Mouse (Mus musculus): ENCODE data around the gene Ston1. TPM values are rescaled to one million over a fixed set of nuclear protein-coding genes. Genes with fewer than 3 reads are reported as not detected.
A peak's percentile ranks its signal among the peaks of the same experiment; 100 is the strongest.

Ston1 gene
- polyA plus RNA-seq, 1 experiment: 6.5 TPM

- TF ChIP-seq CTCF (IDR thresholded peaks at IDR 0.05; ENCODE audit: borderline replicate concordance, control insufficient read depth, extremely low read depth, insufficient read depth, low read length, poor library complexity): 0 out of 2 replicates have a peak, but pooled peaks have one; percentile 27
- TF ChIP-seq POLR2A (IDR thresholded peaks at IDR 0.05; ENCODE audit: control insufficient read depth, extremely low read depth, insufficient read depth, low read length, poor library complexity): no peak
- 30% methylated on average over 21 of the region's 21 CpGs for WGBS
- no peaks in the 10 kb centered on the region for H3K36me3 ChIP-seq (ENCODE audit: control insufficient read depth, insufficient read depth, low read length)
- peak; percentile 55 for DNase-seq
- H3K27ac ChIP-seq (ENCODE audit: control insufficient read depth, insufficient read depth, low read length): no peak within 1 kb of the TSS
- H3K4me1 ChIP-seq (replicated peaks; ENCODE audit: control insufficient read depth, insufficient read depth, low read length): peaks cover 10% of the 10 kb centered on the region
- H3K4me3 ChIP-seq (ENCODE audit: control insufficient read depth, insufficient read depth, low read length): no peak within 1 kb of the TSS
- no peaks in the 10 kb centered on the region for H3K27me3 ChIP-seq (ENCODE audit: control insufficient read depth, insufficient read depth, low read length)
These were observed 71.0 kb downstream of the Ston1 start, which contains the start of gene Gtf2a1l for GRCm38 (mm10) chr17:88668452-88668851. TSS of gene Gtf2a1l (plus strand) at chr17:88668660.

GRCm38 (mm10) chr17:88669921-88670320 is 72.4 kb downstream of the Ston1 start:
- no peak for DNase-seq
- 91% methylated on average over 2 of the region's 2 CpGs for WGBS
- Histone ChIP-seq H3K36me3 (ENCODE audit: control insufficient read depth, insufficient read depth, low read length) (no peaks in the 10 kb centered on the region), H3K4me3 (ENCODE audit: control insufficient read depth, insufficient read depth, low read length) (no peak overlapping the region), H3K27ac (ENCODE audit: control insufficient read depth, insufficient read depth, low read length) (no peak overlapping the region), H3K4me1 (replicated peaks; ENCODE audit: control insufficient read depth, insufficient read depth, low read length) (peaks cover 5% of the 10 kb centered on the region), H3K27me3 (ENCODE audit: control insufficient read depth, insufficient read depth, low read length) (no peaks in the 10 kb centered on the region)
- TF ChIP-seq POLR2A (IDR thresholded peaks at IDR 0.05; ENCODE audit: control insufficient read depth, extremely low read depth, insufficient read depth, low read length, poor library complexity): no peak
- no peak for TF ChIP-seq CTCF (IDR thresholded peaks at IDR 0.05; ENCODE audit: borderline replicate concordance, control insufficient read depth, extremely low read depth, insufficient read depth, low read length, poor library complexity)

DNA sequence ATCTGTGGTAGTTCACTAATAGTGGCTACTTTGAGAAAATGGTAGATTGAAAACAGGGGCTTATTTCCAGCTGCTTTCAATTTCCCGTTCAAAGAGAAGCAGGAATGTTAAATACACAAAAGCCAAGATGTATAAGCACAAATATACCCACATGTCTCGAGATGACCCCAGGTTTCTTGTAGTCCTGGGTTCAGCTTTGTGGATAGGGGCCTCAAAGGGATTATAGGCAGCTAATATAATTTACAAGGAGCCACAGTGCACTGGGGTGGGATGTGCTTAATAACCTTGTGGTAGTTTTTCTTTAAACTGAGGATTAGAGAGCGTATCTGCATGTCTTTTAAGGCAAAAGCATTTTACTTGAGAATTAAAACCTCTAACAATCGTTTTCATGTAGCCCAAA is 73.3 kb downstream of the Ston1 start:
- Histone ChIP-seq H3K4me1 (replicated peaks; ENCODE audit: control insufficient read depth, insufficient read depth, low read length) (peaks cover 5% of the 10 kb centered on the region), H3K36me3 (ENCODE audit: control insufficient read depth, insufficient read depth, low read length) (no peaks in the 10 kb centered on the region), H3K4me3 (ENCODE audit: control insufficient read depth, insufficient read depth, low read length) (no peak overlapping the region), H3K27ac (ENCODE audit: control insufficient read depth, insufficient read depth, low read length) (no peak overlapping the region), H3K27me3 (ENCODE audit: control insufficient read depth, insufficient read depth, low read length) (no peaks in the 10 kb centered on the region)
- 81% methylated on average over 4 of the region's 4 CpGs for WGBS
- TF ChIP-seq POLR2A (IDR thresholded peaks at IDR 0.05; ENCODE audit: control insufficient read depth, extremely low read depth, insufficient read depth, low read length, poor library complexity) (no peak), CTCF (IDR thresholded peaks at IDR 0.05; ENCODE audit: borderline replicate concordance, control insufficient read depth, extremely low read depth, insufficient read depth, low read length, poor library complexity) (no peak)
- DNase-seq: no peak

GRCm38 (mm10) chr17:88675310-88676309 is 78.1 kb downstream of the Ston1 start:
- H3K4me1 ChIP-seq (replicated peaks; ENCODE audit: control insufficient read depth, insufficient read depth, low read length): no peaks in the 10 kb centered on the region
- DNase-seq: no peak
- H3K4me3 ChIP-seq (ENCODE audit: control insufficient read depth, insufficient read depth, low read length): no peak overlapping the region
- no peak overlapping the region for H3K27ac ChIP-seq (ENCODE audit: control insufficient read depth, insufficient read depth, low read length)
- no peaks in the 10 kb centered on the region for H3K36me3 ChIP-seq (ENCODE audit: control insufficient read depth, insufficient read depth, low read length)
- 94% methylated on average over 23 of the region's 23 CpGs for WGBS
- H3K27me3 ChIP-seq (ENCODE audit: control insufficient read depth, insufficient read depth, low read length): no peaks in the 10 kb centered on the region
- no peak for TF ChIP-seq POLR2A (IDR thresholded peaks at IDR 0.05; ENCODE audit: control insufficient read depth, extremely low read depth, insufficient read depth, low read length, poor library complexity)

GRCm38 (mm10) chr17:88688226-88688625 is 90.7 kb downstream of the Ston1 start:
- no peak overlapping the region for H3K27ac ChIP-seq (ENCODE audit: control insufficient read depth, insufficient read depth, low read length)
- DNase-seq: no peak
- no peaks in the 10 kb centered on the region for H3K4me1 ChIP-seq (replicated peaks; ENCODE audit: control insufficient read depth, insufficient read depth, low read length)
- TF ChIP-seq CTCF (IDR thresholded peaks at IDR 0.05; ENCODE audit: borderline replicate concordance, control insufficient read depth, extremely low read depth, insufficient read depth, low read length, poor library complexity): no peak
- no peak for TF ChIP-seq POLR2A (IDR thresholded peaks at IDR 0.05; ENCODE audit: control insufficient read depth, extremely low read depth, insufficient read depth, low read length, poor library complexity)
- no peaks in the 10 kb centered on the region for H3K36me3 ChIP-seq (ENCODE audit: control insufficient read depth, insufficient read depth, low read length)
- no peaks in the 10 kb centered on the region for H3K27me3 ChIP-seq (ENCODE audit: control insufficient read depth, insufficient read depth, low read length)
- no peak overlapping the region for H3K4me3 ChIP-seq (ENCODE audit: control insufficient read depth, insufficient read depth, low read length)
- 89% methylated on average over 11 of the region's 11 CpGs for WGBS

GRCm38 (mm10) chr17:88696656-88697333 is 99.3 kb downstream of the Ston1 start:
- Histone ChIP-seq H3K27me3 (ENCODE audit: control insufficient read depth, insufficient read depth, low read length) (no peaks in the 10 kb centered on the region), H3K4me1 (replicated peaks; ENCODE audit: control insufficient read depth, insufficient read depth, low read length) (no peaks in the 10 kb centered on the region), H3K4me3 (ENCODE audit: control insufficient read depth, insufficient read depth, low read length) (no peak overlapping the region), H3K27ac (ENCODE audit: control insufficient read depth, insufficient read depth, low read length) (no peak overlapping the region), H3K36me3 (ENCODE audit: control insufficient read depth, insufficient read depth, low read length) (no peaks in the 10 kb centered on the region)
- TF ChIP-seq POLR2A (IDR thresholded peaks at IDR 0.05; ENCODE audit: control insufficient read depth, extremely low read depth, insufficient read depth, low read length, poor library complexity) (no peak), CTCF (IDR thresholded peaks at IDR 0.05; ENCODE audit: borderline replicate concordance, control insufficient read depth, extremely low read depth, insufficient read depth, low read length, poor library complexity) (no peak)
- WGBS: 93% methylated on average over 9 of the region's 9 CpGs
- DNase-seq: no peak
